Mouse (Mus musculus) heart, postnatal 4 days (tissue): ENCODE results near the gene H2-T23. TPM values are rescaled to one million over a fixed set of nuclear protein-coding genes. Genes with fewer than 3 reads are reported as not detected.
"Not testable (repeated sequence)": the region's sequence is repeated elsewhere in the genome, so short reads cannot be mapped to it uniquely, and the experiment has no call there.

Source experiments
- DNase-seq: peaks from one replicate; pipeline ENCODE4 v3.0.0; 2021
- total RNA-seq, 2 experiments: library from RNA; stranded (reverse); gene quantifications; 2 replicates each; pipeline ENCODE4 v1.2.3; 2021

H2-T23 gene
- 1 to 10 TPM; 7.7 to 9.5 TPM for total RNA-seq

GRCm38 (mm10) chr17:36032351-36032875 lies at the start of gene H2-T23:
TSS of gene H2-T23 (minus strand) at chr17:36032855.
- peak; percentile 50 for DNase-seq

GRCm38 (mm10) chr17:36081901-36082300 lies 49.2 kb upstream of the H2-T23 start:
- DNase-seq, result not testable (repeated sequence)

DNA sequence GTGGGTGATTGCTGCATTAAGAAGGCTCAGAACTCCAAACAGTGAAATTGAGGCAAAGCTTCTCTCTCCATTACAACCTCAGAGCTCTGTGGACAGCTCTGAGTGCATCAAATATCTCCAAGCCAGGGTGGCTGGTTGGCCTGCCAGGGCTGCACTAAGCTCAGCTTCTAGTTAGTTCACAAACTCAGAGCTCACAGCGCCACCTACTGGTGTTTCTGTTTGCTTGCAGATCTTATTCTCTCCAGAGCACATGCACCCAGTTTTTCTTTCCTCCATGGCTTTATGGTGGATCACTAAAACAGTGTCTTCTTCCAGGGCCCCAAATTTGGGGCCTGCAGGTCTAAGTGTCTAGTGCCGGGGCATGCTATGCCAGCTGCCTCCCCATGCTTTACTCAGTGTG lies 28.2 kb upstream of the H2-T23 start:
- peak; percentile 89 for DNase-seq

DNA sequence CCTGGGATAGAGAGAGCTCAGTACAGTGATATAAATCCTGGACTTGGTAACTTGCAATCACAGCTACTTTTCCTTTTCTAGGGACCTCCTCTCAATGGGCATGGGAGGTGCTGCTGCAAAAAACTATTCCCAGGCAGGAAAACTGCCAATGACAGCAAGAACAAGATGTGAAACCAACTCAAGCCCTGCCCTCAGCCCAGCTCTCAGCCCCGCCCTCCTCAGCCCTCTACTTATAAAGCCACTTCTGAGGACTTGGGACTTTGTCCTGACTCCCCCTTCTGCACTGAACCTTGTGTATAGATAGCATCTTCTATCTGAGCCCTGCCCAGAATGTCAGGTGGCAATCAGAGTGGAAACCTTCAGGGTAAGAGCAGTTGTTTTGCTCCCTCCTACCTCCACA lies 25.7 kb upstream of the H2-T23 start, which contains the start of gene Gm11127:
Gene Gm11127, minus strand, starts transcription at position 10 of the 400 bp plus-strand sequence.
- not testable (repeated sequence) for DNase-seq

DNA sequence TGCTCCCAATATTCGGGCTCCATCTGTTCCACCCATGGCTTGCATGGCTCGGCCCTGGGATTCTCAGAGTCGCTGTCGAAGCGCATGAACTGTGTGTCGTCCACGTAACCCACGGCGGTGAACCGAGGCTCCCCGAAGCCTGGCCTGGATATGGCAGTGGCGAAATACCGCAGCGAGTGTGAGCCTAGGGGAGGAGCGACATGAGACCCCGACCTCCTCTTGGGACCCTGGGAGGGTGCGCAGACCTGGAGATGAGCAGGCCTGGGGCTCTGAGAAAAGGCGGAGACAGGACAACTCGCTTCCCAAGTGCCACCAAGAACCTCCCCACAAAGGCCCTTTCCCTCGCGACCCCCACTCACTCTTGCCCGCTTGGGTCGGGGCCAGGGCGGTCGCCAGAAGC lies 25.3 kb upstream of the H2-T23 start:
- not testable (repeated sequence) for DNase-seq

GRCm38 (mm10) chr17:36043286-36043685 lies 10.6 kb upstream of the H2-T23 start:
- no peak for DNase-seq

DNA sequence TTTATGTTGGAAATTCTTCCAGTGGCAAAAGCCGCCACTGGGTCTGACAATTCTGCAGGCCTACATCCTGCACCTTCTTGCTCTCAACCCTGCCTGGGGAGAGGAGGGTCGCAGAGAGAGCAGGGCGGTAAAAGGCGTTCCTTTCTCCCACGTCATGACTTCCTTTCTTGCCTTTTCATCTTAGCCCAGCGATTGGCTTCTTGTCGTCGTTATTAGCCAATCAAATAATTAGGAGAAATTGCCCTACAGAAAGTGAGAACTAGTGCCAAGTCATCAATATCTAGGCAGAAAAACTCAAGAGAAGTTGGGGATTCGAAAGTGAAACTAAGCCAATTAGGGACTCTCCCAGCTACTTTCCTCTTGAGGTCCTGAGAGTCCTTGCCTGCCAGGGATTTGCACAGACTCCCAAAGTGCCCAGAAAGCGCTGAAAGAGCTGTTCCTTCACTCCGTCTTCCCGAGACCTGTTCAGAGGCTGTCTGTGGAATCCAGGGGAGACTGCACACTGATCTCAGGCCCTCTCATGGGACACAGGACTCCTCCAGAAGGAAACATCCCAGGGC lies 10.0 kb upstream of the H2-T23 start, which contains the start of the genes H2-T22 and Gm6034:
Gene H2-T22, minus strand, starts transcription at position 138 of the 560 bp plus-strand sequence.
Gene Gm6034, plus strand, starts transcription at position 352 of the 560 bp plus-strand sequence.
- DNase-seq, result peak; percentile 71

DNA sequence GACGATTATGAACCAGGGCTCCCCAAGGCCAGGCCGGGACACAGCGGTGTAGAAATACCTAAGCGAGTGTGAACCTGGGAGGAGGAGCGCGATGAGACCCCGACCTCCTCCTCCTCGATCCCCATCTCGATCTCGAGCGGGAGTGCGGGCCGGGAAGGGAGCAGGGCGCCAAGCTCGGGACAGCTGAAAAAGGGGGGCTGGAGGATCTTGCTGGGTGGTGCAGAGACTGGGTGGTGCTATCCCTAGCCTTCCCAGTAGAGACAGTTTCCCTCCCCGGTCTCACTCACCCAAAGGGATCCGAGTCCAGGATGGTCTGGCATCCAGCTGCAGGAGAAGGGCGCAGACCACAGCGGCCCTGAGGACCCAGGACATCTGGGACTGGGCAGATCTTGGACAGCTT lies 9.4 kb upstream of the H2-T23 start:
- DNase-seq, result peak; percentile 21

DNA sequence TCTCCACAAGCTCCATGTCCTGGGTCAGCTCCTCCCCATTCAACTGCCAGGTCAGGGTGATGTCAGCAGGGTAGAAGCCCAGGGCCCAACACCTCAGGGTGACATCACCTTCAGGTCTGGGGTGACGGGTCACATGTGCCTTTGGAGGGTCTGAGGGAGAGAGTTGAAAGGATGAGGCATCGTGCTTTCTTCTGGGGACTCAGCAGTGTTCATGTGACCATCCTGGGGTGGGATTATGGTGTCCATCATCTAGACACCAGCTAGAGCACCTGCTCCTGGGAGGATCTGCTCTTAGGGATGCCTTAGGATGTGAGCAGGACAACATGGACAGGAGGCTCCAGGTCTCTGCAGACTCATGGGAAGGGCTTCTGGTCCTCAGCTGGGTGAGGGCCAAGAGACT lies 7.9 kb upstream of the H2-T23 start:
- DNase-seq, result not testable (repeated sequence)

DNA sequence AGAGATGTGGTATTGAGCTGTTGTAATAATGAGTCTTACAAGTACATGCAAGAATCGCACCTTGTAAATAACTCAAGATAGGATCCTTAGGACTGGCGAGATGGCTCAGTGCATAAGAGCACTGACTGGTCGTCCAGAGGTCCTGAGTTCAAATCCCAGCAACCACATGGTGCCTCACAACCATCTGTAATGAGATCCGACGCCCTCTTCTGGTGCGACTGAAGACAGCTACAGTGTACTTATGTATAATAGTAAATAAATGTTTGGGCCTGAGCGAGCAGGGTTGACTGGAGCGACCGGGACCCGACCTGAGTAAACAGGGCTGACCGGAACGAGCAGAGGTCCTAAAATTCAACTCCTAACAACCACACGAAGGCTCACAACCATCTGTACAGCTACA lies 3.5 kb upstream of the H2-T23 start:
- not testable (repeated sequence) for DNase-seq

GRCm38 (mm10) chr17:36035010-36035638 lies 2.5 kb upstream of the H2-T23 start:
- peak; percentile 68 for DNase-seq

- not testable (repeated sequence) for DNase-seq
These were observed 1.9 kb upstream of the H2-T23 start for GRCm38 (mm10) chr17:36034524-36034923.

DNA sequence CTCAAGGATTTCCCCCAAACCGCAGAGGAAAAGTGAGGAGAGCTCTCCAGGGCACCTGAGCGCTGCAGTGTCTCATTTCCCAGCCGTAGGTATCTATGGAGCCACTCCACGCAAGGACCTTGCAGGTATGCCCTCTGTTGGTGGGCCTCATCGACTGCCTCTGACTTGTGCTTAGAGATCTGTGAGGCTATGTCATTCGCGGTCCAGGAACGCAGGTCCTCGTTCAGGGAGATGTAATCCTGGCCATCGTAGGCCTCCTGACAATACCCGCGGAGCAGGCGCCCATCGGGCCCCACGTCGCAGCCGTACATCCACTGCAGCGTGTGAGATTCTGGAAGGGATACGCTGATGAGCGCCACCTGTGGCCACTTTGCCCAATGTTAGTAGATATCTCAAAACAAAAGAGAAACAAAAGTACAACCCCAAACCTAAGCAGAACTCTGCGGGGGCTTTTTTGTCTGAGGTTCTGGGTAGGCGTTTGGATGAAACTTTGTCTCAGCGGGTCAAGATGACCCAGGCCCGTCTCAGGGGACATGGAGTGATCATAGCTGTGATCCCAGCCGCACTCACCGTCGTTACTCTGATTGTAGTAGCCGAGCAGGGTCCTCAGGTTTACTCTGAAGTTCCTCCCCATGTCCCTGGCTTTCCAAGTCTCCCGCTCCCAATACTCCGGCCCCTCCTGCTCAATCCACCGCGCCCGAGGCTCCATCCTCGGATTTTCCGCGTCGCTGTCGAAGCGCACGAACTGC lies 898 bp downstream of the H2-T23 start:
- peak; percentile 38 for DNase-seq

GRCm38 (mm10) chr17:36030703-36031582 lies 1.7 kb downstream of the H2-T23 start:
- DNase-seq, result peak; percentile 10

DNA sequence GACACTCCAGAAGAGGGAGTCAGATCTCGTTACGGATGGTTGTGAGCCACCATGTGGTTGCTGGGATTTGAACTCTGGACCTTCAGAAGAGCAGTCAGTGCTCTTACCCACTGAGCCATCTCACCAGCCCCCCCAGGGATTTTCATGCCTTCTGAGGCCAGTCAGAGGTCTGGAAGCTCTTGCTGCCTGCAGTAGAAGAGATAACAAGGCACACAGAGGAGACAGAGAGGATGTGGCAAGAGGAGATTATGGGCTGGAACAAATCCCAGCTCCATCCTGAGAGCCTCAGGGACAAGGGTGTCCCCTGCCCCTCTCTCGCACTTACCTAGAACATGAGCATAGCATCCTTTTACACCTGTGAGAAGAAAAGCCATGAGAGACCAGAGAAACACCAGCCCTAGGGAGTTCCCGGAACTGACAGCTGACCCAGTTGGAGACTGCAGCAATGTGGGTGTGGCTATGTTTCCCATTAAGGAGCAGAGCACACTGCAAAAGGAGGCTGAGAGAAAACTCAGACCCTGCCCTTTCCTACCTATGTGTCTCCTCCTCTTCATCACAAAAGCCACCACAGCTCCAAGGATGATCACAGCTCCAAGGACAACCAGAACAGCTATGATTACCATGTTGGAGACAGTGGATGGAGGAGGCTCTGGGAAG lies 2.5 kb downstream of the H2-T23 start:
- not testable (repeated sequence) for DNase-seq

DNA sequence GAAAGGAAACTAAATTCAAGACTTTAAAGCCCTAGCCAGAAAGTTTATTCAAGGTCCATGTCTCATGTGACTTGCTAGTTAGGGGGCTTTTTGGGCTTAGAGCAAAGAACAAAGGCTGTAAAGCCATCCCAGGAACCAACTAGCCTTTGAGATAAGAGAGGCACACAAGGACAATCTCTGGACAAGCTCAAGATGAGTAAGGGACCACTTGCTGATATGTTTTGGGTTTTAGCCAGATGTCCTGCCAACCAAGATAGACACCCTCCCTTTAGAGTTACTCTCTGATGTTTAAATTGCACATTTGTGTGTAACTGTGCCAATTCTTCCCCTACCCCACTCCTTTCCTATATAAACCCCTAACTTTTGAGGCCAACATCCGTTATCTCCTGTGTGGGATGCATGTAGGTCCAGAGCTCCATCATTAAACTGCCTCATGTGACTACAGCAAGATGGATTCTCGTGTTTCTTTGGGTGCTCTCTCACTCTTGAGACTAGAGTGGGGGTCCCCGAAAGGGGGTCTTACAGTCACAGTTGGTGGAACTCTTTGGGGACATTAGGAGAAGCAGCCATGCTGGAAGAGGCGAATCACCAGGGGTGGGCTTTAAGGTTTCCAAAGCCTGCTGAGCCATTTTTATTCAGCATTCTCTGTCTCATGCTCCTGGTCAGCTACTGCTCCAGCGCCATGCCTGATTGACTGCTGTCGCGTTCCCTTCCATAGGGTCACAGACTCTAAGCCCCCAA lies 3.6 kb downstream of the H2-T23 start:
- DNase-seq, result no peak

DNA sequence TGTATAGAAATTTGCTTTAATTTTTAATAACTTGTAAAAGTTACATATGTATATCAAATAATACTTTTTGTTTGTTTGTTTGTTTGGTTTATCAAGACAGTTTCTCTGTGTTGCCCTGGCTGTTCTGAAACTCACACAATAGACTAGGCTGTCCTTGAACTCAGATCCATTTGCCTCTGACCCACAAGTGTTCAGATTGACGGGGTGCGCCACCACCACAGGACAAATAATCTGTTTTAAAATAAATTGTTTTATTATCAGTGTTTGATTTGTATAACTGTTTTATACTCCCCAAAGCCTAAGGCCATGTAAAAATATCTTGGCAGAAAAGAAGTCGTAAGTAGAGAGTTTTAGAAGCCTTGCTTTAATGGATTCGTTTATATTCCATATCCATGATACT lies 5.0 kb downstream of the H2-T23 start:
- DNase-seq, result no peak

DNA sequence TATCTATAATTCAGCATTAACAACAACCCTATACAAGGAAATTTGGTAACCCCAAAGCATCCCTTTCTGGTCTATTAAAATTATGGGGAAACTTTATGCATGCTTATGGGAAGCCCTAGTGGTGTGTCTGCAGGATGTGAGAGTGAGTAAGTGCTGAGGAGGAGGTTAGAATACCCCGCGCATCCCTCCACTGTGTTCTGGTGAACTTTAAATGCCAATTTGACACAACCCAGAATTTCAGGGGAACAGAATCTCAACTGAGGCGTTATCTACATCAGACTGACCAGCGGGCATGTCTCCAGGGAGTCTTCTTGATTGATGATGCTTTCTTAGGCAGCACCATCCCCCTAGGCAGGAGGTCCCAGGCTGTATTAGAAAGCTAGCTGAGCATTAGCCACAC lies 6.8 kb downstream of the H2-T23 start:
- no peak for DNase-seq

- DNase-seq, result no peak
These were observed 7.5 kb downstream of the H2-T23 start for GRCm38 (mm10) chr17:36025197-36025596.

DNA sequence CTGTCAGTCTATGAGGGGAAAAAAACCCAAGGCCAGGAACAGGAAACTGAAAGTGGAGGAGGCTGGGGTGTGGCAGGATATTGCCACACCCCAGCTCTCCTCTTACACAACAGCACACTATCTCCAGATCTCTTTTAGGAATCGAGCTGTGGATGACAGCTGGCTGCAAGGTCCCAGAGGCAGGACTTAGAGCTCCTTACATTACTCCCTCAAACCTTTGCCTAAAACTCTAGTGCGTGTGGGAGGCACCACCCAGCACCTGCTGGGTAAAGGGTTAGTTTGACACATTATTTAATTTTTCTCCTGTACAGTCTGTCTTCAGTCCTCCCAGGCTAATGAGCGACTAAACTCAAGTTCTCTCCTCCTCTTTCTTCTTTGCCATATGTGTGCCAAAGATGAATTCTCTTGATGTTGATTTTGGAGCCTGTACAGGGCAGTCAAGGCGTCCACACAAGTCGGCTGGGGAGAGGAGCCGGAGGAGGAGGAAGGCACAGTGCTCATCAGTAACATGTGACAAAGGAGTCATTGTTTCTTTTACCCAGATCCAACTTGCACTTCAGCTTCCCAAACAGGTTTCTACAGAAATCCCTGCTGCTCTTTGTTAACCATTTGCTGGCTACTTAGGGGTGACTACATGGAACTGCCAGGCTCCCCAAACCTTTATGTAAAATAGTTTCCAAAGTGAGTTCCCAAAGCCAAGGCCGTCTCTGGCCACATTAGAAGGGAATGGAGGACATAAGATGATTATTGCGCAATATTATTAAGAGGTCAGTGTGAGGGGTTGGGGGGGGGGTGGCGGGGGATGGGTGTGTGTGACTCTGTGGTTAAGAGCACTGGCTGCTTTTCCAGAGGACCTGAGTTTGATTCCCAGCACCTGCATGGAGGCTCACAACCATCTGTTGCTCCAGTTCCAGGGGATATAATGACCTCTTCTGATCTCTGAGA lies 8.7 kb downstream of the H2-T23 start:
- DNase-seq, result peak; percentile 16
